Mouse (Mus musculus): ENCODE data around the gene Elf1. TPM values are rescaled to one million over a fixed set of nuclear protein-coding genes. Genes with fewer than 3 reads are reported as not detected.
"Not testable (repeated sequence)": the region's sequence is repeated elsewhere in the genome, so short reads cannot be mapped to it uniquely, and the experiment has no call there.

Gene Elf1
- polyA plus RNA-seq (2014; fragmentation: Nextera tagmentation; extraction: Ambion mirVana): 19.2 and 20.2 TPM in 2 replicates

GRCm38 (mm10) chr14:79480624-79481338, at the start of gene Elf1:
Gene Elf1 (plus strand): TSS chr14:79481194.
- Histone ChIP-seq H3K4me2 (peak within 1 kb of the TSS; percentile 92), H3K9me3 (ENCODE audit: low read depth, low read length) (no peaks in the 10 kb centered on the region), H3K4me1 (ENCODE audit: insufficient read depth) (peaks cover 7% of the 10 kb centered on the region; the same call in 1 of the 2 replicates), H3K27ac (ENCODE audit: low read depth) (peak within 1 kb of the TSS; percentile 100), H3K36me3 (ENCODE audit: insufficient read depth) (peaks cover 17% of the 10 kb centered on the region), H3K4me3 (ENCODE audit: low read depth, low read length) (peak within 1 kb of the TSS; percentile 94), H3K9ac (peak within 1 kb of the TSS; percentile 98), H3K27me3 (ENCODE audit: insufficient read depth, low read length) (no peaks in the 10 kb centered on the region)
- WGBS: under 1% methylated on average over 72 of the region's 96 CpGs
- TF ChIP-seq CTCF (IDR thresholded peaks at IDR 0.05; ENCODE audit: low read depth): no peak
- peak; percentile 95 for DNase-seq
- peak; percentile 80 for ATAC-seq (ENCODE audit: insufficient read depth)

GRCm38 (mm10) chr14:79434068-79434467, 46.9 kb upstream of the Elf1 start:
- TF ChIP-seq CTCF (IDR thresholded peaks at IDR 0.05; ENCODE audit: low read depth): no peak
- 76% methylated on average over 1 of the region's 1 CpGs for WGBS
- Histone ChIP-seq H3K27ac (ENCODE audit: low read depth) (no peak overlapping the region), H3K27me3 (ENCODE audit: insufficient read depth, low read length) (no peaks in the 10 kb centered on the region), H3K9me3 (ENCODE audit: low read depth, low read length) (no peaks in the 10 kb centered on the region), H3K4me2 (no peak overlapping the region), H3K4me1 (ENCODE audit: insufficient read depth) (no peaks in the 10 kb centered on the region), H3K9ac (no peak overlapping the region), H3K36me3 (ENCODE audit: insufficient read depth) (no peaks in the 10 kb centered on the region), H3K4me3 (ENCODE audit: low read depth, low read length) (no peak overlapping the region)
- ATAC-seq (ENCODE audit: insufficient read depth) (no peak), DNase-seq (no peak)

- Histone ChIP-seq H3K9ac (no peak overlapping the region), H3K4me2 (no peak overlapping the region), H3K9me3 (ENCODE audit: low read depth, low read length) (no peaks in the 10 kb centered on the region), H3K36me3 (ENCODE audit: insufficient read depth) (no peaks in the 10 kb centered on the region), H3K4me1 (ENCODE audit: insufficient read depth) (no peaks in the 10 kb centered on the region), H3K27ac (ENCODE audit: low read depth) (no peak overlapping the region), H3K27me3 (ENCODE audit: insufficient read depth, low read length) (no peaks in the 10 kb centered on the region), H3K4me3 (ENCODE audit: low read depth, low read length) (no peak overlapping the region)
- DNase-seq (no peak), ATAC-seq (ENCODE audit: insufficient read depth) (no peak)
- WGBS: 84% methylated on average over 2 of the region's 2 CpGs
- no peak for TF ChIP-seq CTCF (IDR thresholded peaks at IDR 0.05; ENCODE audit: low read depth)
Measured at GRCm38 (mm10) chr14:79440655-79441054, 40.3 kb upstream of the Elf1 start.

GRCm38 (mm10) chr14:79441441-79441840, 39.6 kb upstream of the Elf1 start:
- peak; percentile 8 for DNase-seq
- 65% methylated on average over 5 of the region's 5 CpGs for WGBS
- TF ChIP-seq CTCF (IDR thresholded peaks at IDR 0.05; ENCODE audit: low read depth): no peak

GRCm38 (mm10) chr14:79444601-79445000, 36.4 kb upstream of the Elf1 start:
- Histone ChIP-seq H3K27me3 (ENCODE audit: insufficient read depth, low read length) (no peaks in the 10 kb centered on the region), H3K4me1 (ENCODE audit: insufficient read depth) (no peaks in the 10 kb centered on the region), H3K4me3 (ENCODE audit: low read depth, low read length) (no peak overlapping the region), H3K27ac (ENCODE audit: low read depth) (no peak overlapping the region), H3K9ac (no peak overlapping the region), H3K4me2 (no peak overlapping the region), H3K36me3 (ENCODE audit: insufficient read depth) (no peaks in the 10 kb centered on the region), H3K9me3 (ENCODE audit: low read depth, low read length) (no peaks in the 10 kb centered on the region)
- DNase-seq (no peak), ATAC-seq (ENCODE audit: insufficient read depth) (no peak)
- no peak for TF ChIP-seq CTCF (IDR thresholded peaks at IDR 0.05; ENCODE audit: low read depth)
- 70% methylated on average over 9 of the region's 9 CpGs for WGBS

More at GRCm38 (mm10) chr14:79441441-79441840, 39.6 kb upstream of the Elf1 start:
- no peak overlapping the region for H3K4me2 ChIP-seq
- no peak overlapping the region for H3K27ac ChIP-seq (ENCODE audit: low read depth)
- no peak overlapping the region for H3K9ac ChIP-seq
- H3K36me3 ChIP-seq (ENCODE audit: insufficient read depth): no peaks in the 10 kb centered on the region
- no peak for ATAC-seq (ENCODE audit: insufficient read depth)
- no peaks in the 10 kb centered on the region for H3K27me3 ChIP-seq (ENCODE audit: insufficient read depth, low read length)
- H3K4me3 ChIP-seq (ENCODE audit: low read depth, low read length): no peak overlapping the region
- H3K4me1 ChIP-seq (ENCODE audit: insufficient read depth): no peaks in the 10 kb centered on the region
- H3K9me3 ChIP-seq (ENCODE audit: low read depth, low read length): no peaks in the 10 kb centered on the region

- Histone ChIP-seq H3K36me3 (ENCODE audit: insufficient read depth) (no peaks in the 10 kb centered on the region), H3K9me3 (ENCODE audit: low read depth, low read length) (no peaks in the 10 kb centered on the region), H3K4me2 (no peak overlapping the region), H3K27me3 (ENCODE audit: insufficient read depth, low read length) (no peaks in the 10 kb centered on the region), H3K4me1 (ENCODE audit: insufficient read depth) (no peaks in the 10 kb centered on the region), H3K27ac (ENCODE audit: low read depth) (no peak overlapping the region), H3K9ac (no peak overlapping the region), H3K4me3 (ENCODE audit: low read depth, low read length) (no peak overlapping the region)
- 67% methylated on average over 16 of the region's 16 CpGs for WGBS
- ATAC-seq (ENCODE audit: insufficient read depth) (no peak), DNase-seq (no peak)
- TF ChIP-seq CTCF (IDR thresholded peaks at IDR 0.05; ENCODE audit: low read depth): no peak
Measured at GRCm38 (mm10) chr14:79445055-79445620, 35.9 kb upstream of the Elf1 start.

GRCm38 (mm10) chr14:79451681-79452590, 29.1 kb upstream of the Elf1 start, which contains the start of gene Kbtbd6:
Gene Kbtbd6 (plus strand): TSS chr14:79451835.
- H3K4me2 ChIP-seq: peak within 1 kb of the TSS; percentile 66
- H3K4me3 ChIP-seq (ENCODE audit: low read depth, low read length): peak within 1 kb of the TSS; percentile 49
- 5% methylated on average over 33 of the region's 89 CpGs for WGBS
- H3K27ac ChIP-seq (ENCODE audit: low read depth): peak within 1 kb of the TSS; percentile 67; the same call in 1 of the 2 replicates
- not testable (repeated sequence) for H3K4me1 ChIP-seq (ENCODE audit: insufficient read depth); H3K36me3 ChIP-seq (ENCODE audit: insufficient read depth); H3K27me3 ChIP-seq (ENCODE audit: insufficient read depth, low read length); H3K9me3 ChIP-seq (ENCODE audit: low read depth, low read length)
- DNase-seq: peak; percentile 97
- peak; percentile 93 for ATAC-seq (ENCODE audit: insufficient read depth)
- H3K9ac ChIP-seq: peak within 1 kb of the TSS; percentile 60

GRCm38 (mm10) chr14:79452591-79452934, 28.4 kb upstream of the Elf1 start:
- not testable (repeated sequence) for DNase-seq; H3K36me3 ChIP-seq (ENCODE audit: insufficient read depth); H3K4me1 ChIP-seq (ENCODE audit: insufficient read depth); H3K9me3 ChIP-seq (ENCODE audit: low read depth, low read length); H3K27me3 ChIP-seq (ENCODE audit: insufficient read depth, low read length); H3K4me3 ChIP-seq (ENCODE audit: low read depth, low read length); H3K4me2 ChIP-seq; H3K27ac ChIP-seq (ENCODE audit: low read depth); H3K9ac ChIP-seq
- 95% methylated on average over 6 of the region's 10 CpGs for WGBS
- ATAC-seq (ENCODE audit: insufficient read depth): peak; percentile 53; the same call in 1 of the 2 replicates
